Mouse (Mus musculus): Measurements from ENCODE around the gene Ost4.
A peak's percentile ranks its signal among the peaks of the same experiment; 100 is the strongest.

Gene Ost4

GRCm38 (mm10) chr5:30915456-30915855, 7.9 kb upstream of the Ost4 start:
- Histone ChIP-seq H3K4me3 (replicated peaks; ENCODE audit: low read length) (peak overlapping the region; percentile 49), H3K36me3 (ENCODE audit: insufficient read depth, low read length) (no peaks in the 10 kb centered on the region), H3K4me1 (replicated peaks; ENCODE audit: low read depth, low read length) (peaks cover 81% of the 10 kb centered on the region), H3K9me3 (ENCODE audit: low read length) (no peaks in the 10 kb centered on the region), H3K27me3 (ENCODE audit: insufficient read depth, low read length) (peaks cover 14% of the 10 kb centered on the region)
- TF ChIP-seq CTCF (conservative IDR thresholded peaks at IDR 0.05; ENCODE audit: low read length) (no peak), POU5F1 (IDR thresholded peaks at IDR 0.05; ENCODE audit: borderline replicate concordance, low read length) (no peak)

DNA sequence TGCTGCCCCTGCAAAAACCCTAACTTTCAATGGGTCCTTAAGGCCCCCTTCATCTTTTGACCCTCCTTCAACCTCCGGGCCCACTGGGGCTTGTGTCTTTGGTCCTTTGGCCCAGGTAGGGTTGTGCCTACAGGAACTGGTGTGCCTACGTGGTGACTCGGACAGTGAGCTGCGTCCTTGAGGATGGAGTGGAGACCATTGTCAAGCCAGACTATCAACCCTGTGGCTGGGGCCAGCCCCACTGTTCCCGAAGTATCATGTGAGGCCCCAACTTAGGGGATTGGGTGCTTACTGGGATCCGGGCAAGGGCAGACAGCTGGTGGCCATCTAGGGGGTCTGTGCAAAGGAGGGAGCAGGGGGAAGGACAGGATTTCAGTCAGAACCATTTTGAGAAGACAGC, 7.3 kb upstream of the Ost4 start:
- H3K36me3 ChIP-seq (ENCODE audit: insufficient read depth, low read length): no peaks in the 10 kb centered on the region
- no peak overlapping the region for H3K4me3 ChIP-seq (replicated peaks; ENCODE audit: low read length)
- TF ChIP-seq POU5F1 (IDR thresholded peaks at IDR 0.05; ENCODE audit: borderline replicate concordance, low read length) (no peak), CTCF (conservative IDR thresholded peaks at IDR 0.05; ENCODE audit: low read length) (no peak), NANOG (IDR thresholded peaks at IDR 0.05; ENCODE audit: borderline replicate concordance, low read length) (no peak)
- peaks cover 76% of the 10 kb centered on the region for H3K4me1 ChIP-seq (replicated peaks; ENCODE audit: low read depth, low read length)
- no peaks in the 10 kb centered on the region for H3K9me3 ChIP-seq (ENCODE audit: low read length)
- H3K27me3 ChIP-seq (ENCODE audit: insufficient read depth, low read length): peaks cover 8% of the 10 kb centered on the region

- TF ChIP-seq POU5F1 (IDR thresholded peaks at IDR 0.05; ENCODE audit: borderline replicate concordance, low read length) (no peak), CTCF (conservative IDR thresholded peaks at IDR 0.05; ENCODE audit: low read length) (no peak), NANOG (IDR thresholded peaks at IDR 0.05; ENCODE audit: borderline replicate concordance, low read length) (no peak)
- Histone ChIP-seq H3K36me3 (ENCODE audit: insufficient read depth, low read length) (no peaks in the 10 kb centered on the region), H3K4me1 (replicated peaks; ENCODE audit: low read depth, low read length) (peaks cover 74% of the 10 kb centered on the region), H3K27me3 (ENCODE audit: insufficient read depth, low read length) (0 out of 2 replicates have a peak, but pooled peaks cover 4% of the 10 kb centered on the region), H3K4me3 (replicated peaks; ENCODE audit: low read length) (peak overlapping the region; percentile 69), H3K9me3 (ENCODE audit: low read length) (no peaks in the 10 kb centered on the region)
Observed at GRCm38 (mm10) chr5:30914101-30914635, 6.6 kb upstream of the Ost4 start.

DNA sequence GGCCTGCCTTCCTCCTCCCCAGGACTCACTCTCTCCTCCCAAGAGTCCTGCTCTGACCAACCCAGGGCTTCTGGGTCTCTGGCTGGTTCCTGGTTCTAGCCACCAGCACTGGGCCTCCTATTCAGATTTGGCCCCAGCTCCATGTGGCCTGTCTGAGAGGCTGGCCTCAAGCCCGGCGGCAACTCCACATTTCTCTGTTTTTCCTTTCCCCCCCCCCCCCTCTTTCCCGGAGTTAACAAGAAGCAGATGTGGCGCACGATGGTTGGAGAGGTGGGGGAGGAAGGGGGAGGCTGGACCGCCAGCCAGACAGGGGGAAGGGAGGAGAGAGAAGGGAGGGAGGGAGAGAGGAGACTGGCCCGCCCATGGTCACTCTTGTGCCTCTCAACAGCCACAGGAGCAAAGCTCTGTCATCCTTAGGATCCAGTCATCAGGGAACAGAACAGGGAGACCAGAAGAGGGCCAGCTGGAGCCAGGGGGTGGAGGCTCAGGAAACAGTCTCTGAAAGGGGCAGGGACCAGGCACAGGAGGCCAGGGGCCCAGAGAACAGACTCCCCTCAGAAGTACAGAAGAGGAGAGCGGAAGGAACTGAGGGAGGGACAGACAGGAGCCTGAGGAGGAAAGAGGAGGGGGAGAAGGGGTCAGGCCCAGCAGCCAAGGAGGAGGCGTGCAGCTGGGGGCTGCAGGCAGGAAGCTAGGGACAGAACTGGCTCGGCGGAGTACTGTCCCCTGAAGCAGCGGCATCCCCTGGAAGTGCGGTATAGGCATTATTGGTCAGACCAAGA, 5.7 kb upstream of the Ost4 start, which contains the start of gene Emilin1:
Gene Emilin1 (plus strand): TSS at position 343 of the 782 bp plus-strand sequence.
- TF ChIP-seq CTCF (conservative IDR thresholded peaks at IDR 0.05; ENCODE audit: low read length) (no peak), NANOG (IDR thresholded peaks at IDR 0.05; ENCODE audit: borderline replicate concordance, low read length) (no peak), POU5F1 (IDR thresholded peaks at IDR 0.05; ENCODE audit: borderline replicate concordance, low read length) (no peak)
- Histone ChIP-seq H3K36me3 (ENCODE audit: insufficient read depth, low read length) (no peaks in the 10 kb centered on the region), H3K9me3 (ENCODE audit: low read length) (no peaks in the 10 kb centered on the region), H3K4me1 (replicated peaks; ENCODE audit: low read depth, low read length) (peaks cover 74% of the 10 kb centered on the region), H3K4me3 (replicated peaks; ENCODE audit: low read length) (peak within 1 kb of the TSS; percentile 69), H3K27me3 (ENCODE audit: insufficient read depth, low read length) (0 out of 2 replicates have a peak, but pooled peaks cover 4% of the 10 kb centered on the region)

DNA sequence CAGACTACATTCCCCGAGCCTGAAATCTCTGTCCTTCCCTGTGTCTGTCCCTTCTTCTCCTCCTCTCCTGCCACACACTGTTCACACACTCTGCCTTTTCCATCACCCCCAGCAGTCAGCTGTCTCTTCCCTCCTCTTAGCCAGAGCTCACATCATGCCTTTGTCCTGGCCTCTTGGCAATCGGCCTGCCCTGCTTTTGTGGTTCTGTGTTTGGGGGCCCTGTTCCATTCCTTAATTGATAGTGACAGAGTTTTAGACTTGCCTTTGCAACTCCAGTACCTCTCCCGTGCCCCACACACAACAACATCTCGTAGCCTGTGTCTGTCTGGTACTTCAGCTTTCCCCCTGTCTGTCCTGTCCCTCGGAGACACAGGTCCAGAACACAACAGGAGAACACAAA, 4.6 kb upstream of the Ost4 start:
- no peaks in the 10 kb centered on the region for H3K9me3 ChIP-seq (ENCODE audit: low read length)
- H3K36me3 ChIP-seq (ENCODE audit: insufficient read depth, low read length): no peaks in the 10 kb centered on the region
- peaks cover 67% of the 10 kb centered on the region for H3K4me1 ChIP-seq (replicated peaks; ENCODE audit: low read depth, low read length)
- 0 out of 2 replicates have a peak, but pooled peaks cover 4% of the 10 kb centered on the region for H3K27me3 ChIP-seq (ENCODE audit: insufficient read depth, low read length)
- TF ChIP-seq CTCF (conservative IDR thresholded peaks at IDR 0.05; ENCODE audit: low read length) (no peak), NANOG (IDR thresholded peaks at IDR 0.05; ENCODE audit: borderline replicate concordance, low read length) (no peak), POU5F1 (IDR thresholded peaks at IDR 0.05; ENCODE audit: borderline replicate concordance, low read length) (no peak)
- H3K4me3 ChIP-seq (replicated peaks; ENCODE audit: low read length): no peak overlapping the region

DNA sequence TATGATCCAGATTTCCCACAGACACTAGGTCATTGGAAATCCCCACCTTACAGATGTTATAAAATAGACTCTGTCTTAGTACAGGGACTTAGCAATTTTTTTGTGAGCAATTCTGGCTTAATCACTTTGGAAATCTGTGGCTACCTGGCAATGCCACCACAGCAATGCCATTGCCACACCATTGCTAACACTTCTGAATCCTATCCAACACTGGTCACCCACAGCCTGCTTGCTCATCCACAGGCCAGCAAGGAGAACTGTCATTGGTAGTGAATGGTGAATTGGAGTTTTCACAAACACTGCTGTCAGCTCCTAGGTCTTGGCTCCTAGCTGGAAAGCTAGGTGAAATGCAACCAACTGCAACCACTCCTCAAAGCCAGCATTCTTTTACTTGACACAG, 2.9 kb upstream of the Ost4 start:
- Histone ChIP-seq H3K4me1 (replicated peaks; ENCODE audit: low read depth, low read length) (peaks cover 68% of the 10 kb centered on the region), H3K36me3 (ENCODE audit: insufficient read depth, low read length) (peaks cover 8% of the 10 kb centered on the region), H3K9me3 (ENCODE audit: low read length) (no peaks in the 10 kb centered on the region), H3K27me3 (ENCODE audit: insufficient read depth, low read length) (0 out of 2 replicates have a peak, but pooled peaks cover 4% of the 10 kb centered on the region), H3K4me3 (replicated peaks; ENCODE audit: low read length) (no peak overlapping the region)
- no peak for TF ChIP-seq CTCF (conservative IDR thresholded peaks at IDR 0.05; ENCODE audit: low read length)
- TF ChIP-seq NANOG (IDR thresholded peaks at IDR 0.05; ENCODE audit: borderline replicate concordance, low read length): no peak
- TF ChIP-seq POU5F1 (IDR thresholded peaks at IDR 0.05; ENCODE audit: borderline replicate concordance, low read length): no peak

DNA sequence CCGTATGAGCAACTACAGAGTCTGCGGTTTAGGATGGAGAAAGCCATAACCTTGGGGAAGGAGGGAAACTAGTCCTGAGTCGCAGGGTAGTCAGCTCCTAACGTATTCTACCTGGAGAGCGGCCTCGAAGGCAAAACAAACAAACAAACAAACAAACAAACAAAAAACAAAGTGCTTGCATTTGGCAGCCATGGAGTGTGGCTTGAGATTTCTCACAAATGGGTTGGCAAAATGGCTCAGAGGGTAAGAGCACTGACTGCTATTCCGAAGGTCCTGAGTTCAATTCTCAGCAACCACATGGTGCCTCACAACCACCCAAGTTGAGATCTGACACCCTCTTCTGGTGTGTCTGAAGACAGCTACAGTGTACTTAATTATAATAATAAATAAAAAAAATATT, 2.3 kb upstream of the Ost4 start:
- Histone ChIP-seq H3K4me1 (replicated peaks; ENCODE audit: low read depth, low read length) (peaks cover 68% of the 10 kb centered on the region), H3K27me3 (ENCODE audit: insufficient read depth, low read length) (0 out of 2 replicates have a peak, but pooled peaks cover 4% of the 10 kb centered on the region), H3K4me3 (replicated peaks; ENCODE audit: low read length) (no peak overlapping the region), H3K9me3 (ENCODE audit: low read length) (no peaks in the 10 kb centered on the region), H3K36me3 (ENCODE audit: insufficient read depth, low read length) (peaks cover 15% of the 10 kb centered on the region)
- TF ChIP-seq NANOG (IDR thresholded peaks at IDR 0.05; ENCODE audit: borderline replicate concordance, low read length): no peak
- TF ChIP-seq CTCF (conservative IDR thresholded peaks at IDR 0.05; ENCODE audit: low read length): no peak
- TF ChIP-seq POU5F1 (IDR thresholded peaks at IDR 0.05; ENCODE audit: borderline replicate concordance, low read length): no peak

DNA sequence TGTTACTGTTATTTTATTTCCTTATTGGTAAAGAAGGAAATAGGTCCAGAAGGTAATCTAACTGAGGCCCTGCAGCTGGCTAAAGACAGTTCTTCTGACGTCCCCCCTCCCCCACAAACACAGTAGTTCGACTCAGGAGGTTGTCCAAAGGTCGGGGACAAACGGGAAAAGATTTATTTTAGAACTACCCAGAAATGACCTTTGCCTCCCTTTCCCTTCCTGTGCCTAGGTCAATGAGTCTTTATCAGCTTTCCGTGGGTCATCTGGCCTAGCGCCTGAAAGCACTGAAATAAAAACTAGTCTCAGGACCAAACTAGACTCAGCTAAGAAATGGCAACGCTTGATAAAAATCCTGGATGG, 1.7 kb upstream of the Ost4 start:
- H3K4me3 ChIP-seq (replicated peaks; ENCODE audit: low read length): no peak overlapping the region
- peaks cover 70% of the 10 kb centered on the region for H3K4me1 ChIP-seq (replicated peaks; ENCODE audit: low read depth, low read length)
- TF ChIP-seq NANOG (IDR thresholded peaks at IDR 0.05; ENCODE audit: borderline replicate concordance, low read length) (no peak), CTCF (conservative IDR thresholded peaks at IDR 0.05; ENCODE audit: low read length) (no peak), POU5F1 (IDR thresholded peaks at IDR 0.05; ENCODE audit: borderline replicate concordance, low read length) (no peak)
- H3K36me3 ChIP-seq (ENCODE audit: insufficient read depth, low read length): peaks cover 20% of the 10 kb centered on the region
- H3K27me3 ChIP-seq (ENCODE audit: insufficient read depth, low read length): 0 out of 2 replicates have a peak, but pooled peaks cover 4% of the 10 kb centered on the region
- no peaks in the 10 kb centered on the region for H3K9me3 ChIP-seq (ENCODE audit: low read length)

Measured in E14TG2a.4 (cell line).